Mouse (Mus musculus): ENCODE measurements around the gene Chrne.

GRCm38 (mm10) chr11:70598451-70598953 is 20.5 kb downstream of the Chrne start:
- TF ChIP-seq CTCF (IDR thresholded peaks at IDR 0.05) (no peak), EP300 (IDR thresholded peaks at IDR 0.05) (no peak)
